Mouse (Mus musculus) heart, adult 11 months (tissue): Measurements from ENCODE around the gene Lrrc58.

Experiments used
- DNase-seq: peaks from one replicate; pipeline ENCODE4 v3.0.0; 2022

Lrrc58 gene

DNA sequence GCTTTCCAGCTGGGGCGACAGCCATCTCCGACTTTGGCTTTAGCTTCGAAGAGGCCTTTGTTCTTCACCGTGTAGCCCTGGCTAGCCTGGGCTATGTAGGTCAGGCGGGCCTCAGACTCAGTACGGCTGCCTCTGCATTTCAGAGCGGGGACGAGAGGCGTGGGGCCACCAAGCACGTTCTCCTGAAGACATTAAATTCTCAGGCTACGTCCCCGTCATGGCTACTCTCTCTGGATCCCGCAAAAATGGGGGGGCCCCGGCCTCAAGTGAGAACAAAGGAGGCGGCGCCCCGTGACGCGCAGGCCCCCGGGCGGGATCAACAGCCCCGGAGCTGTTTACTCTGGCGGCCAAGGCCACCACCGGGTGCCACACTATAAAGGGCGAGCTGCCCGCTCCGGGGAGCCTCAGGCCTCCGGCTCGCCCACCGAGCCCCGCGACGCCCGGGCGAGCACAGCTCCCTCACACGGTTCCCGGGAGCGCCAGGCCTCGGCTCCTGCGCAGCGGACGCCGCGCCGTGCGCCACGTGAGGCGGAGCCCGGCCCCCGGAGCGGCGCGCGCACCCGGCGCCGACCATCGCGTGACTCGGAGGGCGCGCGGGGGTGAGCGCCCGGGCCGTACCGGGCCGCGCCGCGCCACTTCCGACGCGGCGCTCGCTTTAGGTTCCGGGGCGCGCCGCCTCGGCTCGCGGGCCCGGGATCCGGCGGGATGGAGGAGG is at the start of gene Lrrc58:
Lrrc58 (plus strand) TSS at position 599 of the 715 bp plus-strand sequence.
- peak; percentile 99 for DNase-seq

GRCm38 (mm10) chr16:37823949-37824348 is 44.2 kb upstream of the Lrrc58 start:
- peak; percentile 56 for DNase-seq

GRCm38 (mm10) chr16:37824778-37825505 is 43.2 kb upstream of the Lrrc58 start:
- DNase-seq: peak; percentile 71

DNA sequence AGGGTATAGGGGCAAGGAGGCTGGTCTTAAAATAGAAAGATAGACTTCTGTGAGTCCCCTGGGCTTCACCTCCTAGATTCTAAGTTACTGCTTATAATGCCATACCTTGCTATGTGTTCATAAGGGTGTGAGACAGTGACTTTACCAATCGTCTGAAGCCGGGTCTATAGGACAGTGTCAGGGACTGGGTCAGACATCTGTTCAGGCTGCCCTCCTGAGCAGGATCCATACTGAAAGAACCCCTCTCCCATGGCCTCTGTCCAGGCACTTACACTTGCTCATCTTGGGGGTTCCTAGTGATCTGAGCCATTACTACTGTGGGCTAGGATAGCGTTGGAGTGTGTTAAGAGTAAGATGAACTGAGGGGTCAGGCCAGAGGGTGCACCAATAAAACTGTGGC is 41.9 kb upstream of the Lrrc58 start:
- DNase-seq: peak; percentile 76

- peak; percentile 95 for DNase-seq
These were observed 37.1 kb upstream of the Lrrc58 start for GRCm38 (mm10) chr16:37831041-37831440.

GRCm38 (mm10) chr16:37837571-37837970 is 30.6 kb upstream of the Lrrc58 start:
- peak; percentile 74 for DNase-seq

DNA sequence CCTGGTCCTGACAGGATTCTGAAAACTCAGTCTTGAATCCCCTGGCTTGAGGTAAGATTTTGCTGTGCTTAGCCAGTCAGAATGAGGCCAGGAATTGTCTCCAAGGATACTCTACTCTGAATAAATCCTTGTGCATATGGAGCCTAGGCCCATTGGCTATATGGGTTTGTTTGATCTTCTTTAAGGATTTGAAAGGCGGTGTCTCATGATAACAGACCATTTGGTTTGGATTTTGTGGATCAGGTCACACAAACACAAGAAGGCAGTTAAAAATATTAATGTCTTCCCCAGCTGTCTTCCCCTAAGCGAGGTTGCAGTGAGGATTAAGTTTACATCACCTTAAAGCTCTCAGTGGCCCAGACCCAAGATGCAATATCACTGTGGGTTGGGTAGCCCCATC is 25.8 kb upstream of the Lrrc58 start:
- DNase-seq: peak; percentile 72

- no peak for DNase-seq
These were observed 24.4 kb upstream of the Lrrc58 start for GRCm38 (mm10) chr16:37843740-37844139.

GRCm38 (mm10) chr16:37845202-37845925 is 22.8 kb upstream of the Lrrc58 start:
- peak; percentile 91 for DNase-seq

DNA sequence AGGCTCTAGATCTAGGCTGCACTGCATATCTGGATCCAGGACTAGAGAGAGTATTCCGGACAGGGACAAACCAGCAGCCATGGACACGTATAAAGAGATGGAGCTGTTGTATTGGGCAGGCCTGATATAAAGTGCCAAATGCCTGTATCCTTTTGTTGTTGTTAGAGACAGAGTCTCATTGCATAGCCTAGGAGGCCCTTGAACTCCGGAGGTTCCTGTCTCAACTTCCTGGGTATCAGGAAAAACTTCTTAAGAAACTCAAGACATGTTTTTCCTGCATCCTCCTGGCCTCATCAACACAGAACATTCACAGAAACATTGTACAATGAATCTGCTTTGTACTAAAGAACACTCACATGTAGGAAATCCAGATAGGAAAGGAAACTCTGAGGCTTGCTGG is 21.1 kb upstream of the Lrrc58 start:
- peak; percentile 82 for DNase-seq

GRCm38 (mm10) chr16:37851366-37851765 is 16.8 kb upstream of the Lrrc58 start:
- peak; percentile 99 for DNase-seq

- peak; percentile 89 for DNase-seq
These were observed 14.9 kb upstream of the Lrrc58 start for GRCm38 (mm10) chr16:37853279-37853678.

- DNase-seq: peak; percentile 90
These were observed 14.1 kb upstream of the Lrrc58 start for GRCm38 (mm10) chr16:37854054-37854453.

GRCm38 (mm10) chr16:37854593-37854992 is 13.6 kb upstream of the Lrrc58 start:
- DNase-seq: peak; percentile 66

DNA sequence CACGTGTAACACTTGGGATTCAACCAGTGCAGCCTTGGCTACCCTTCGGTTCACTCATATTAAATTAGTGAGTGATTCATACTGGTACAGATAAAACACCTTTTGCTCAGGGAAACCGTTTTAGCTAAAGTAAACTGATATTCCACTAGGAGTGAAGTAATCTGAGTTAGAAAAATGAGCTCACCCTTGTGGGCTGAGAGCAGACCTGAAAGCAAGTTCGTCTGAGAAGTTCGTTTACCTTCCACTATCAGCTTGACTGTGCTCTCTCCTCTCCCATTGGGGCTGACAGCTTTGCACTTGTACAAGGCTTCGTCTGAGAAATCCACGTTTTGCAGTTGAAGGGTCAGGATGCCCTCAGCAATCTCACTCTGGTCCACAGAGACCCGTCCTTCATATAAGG is 12.6 kb upstream of the Lrrc58 start:
- DNase-seq: no peak

GRCm38 (mm10) chr16:37856327-37856726 is 11.9 kb upstream of the Lrrc58 start:
- DNase-seq: peak; percentile 92

- DNase-seq: peak; percentile 59
These were observed 10.7 kb upstream of the Lrrc58 start for GRCm38 (mm10) chr16:37857495-37857894.

GRCm38 (mm10) chr16:37860213-37860612 is 8.0 kb upstream of the Lrrc58 start:
- DNase-seq: peak; percentile 80

DNA sequence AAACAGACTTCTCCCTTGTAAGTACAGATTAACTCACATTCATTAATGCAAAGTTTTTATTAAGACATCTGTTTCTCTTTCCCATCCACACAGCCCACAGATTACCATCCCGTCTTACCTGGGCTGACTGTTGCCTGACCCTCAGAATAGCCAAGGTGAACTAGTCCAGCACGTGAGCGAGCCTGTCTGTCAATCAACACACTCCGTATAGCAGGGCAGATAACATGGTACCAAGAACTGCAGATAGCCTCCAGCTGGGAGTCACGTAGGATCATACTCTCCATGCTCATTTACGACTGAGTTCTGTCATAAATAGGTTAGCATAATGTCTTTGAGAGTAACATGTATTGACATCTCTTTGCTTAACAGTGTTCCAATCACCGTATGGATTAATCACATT is 7.2 kb upstream of the Lrrc58 start, which contains the start of gene Gm36028:
Gm36028 (minus strand) TSS at position 118 of the 400 bp plus-strand sequence.
- peak; percentile 76 for DNase-seq

DNA sequence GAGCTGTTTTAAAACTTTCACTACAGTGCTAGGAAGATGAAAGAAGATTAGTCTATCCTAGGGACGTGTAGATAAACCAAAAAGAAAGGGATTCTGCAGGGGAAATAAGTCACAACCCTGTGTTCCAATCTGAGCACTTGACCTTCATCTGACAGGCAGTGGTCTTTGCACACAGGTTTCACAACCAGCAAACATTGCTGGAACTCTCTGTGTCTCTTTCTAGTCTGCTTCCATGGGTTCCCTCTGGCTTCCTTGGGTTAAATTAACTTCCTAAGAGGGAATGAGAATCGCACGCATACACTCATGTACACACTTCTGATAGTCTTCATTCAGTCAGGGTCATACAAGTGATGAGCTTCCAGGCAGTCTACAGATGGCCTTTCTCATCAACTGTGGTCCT is 4.3 kb upstream of the Lrrc58 start:
- peak; percentile 58 for DNase-seq

GRCm38 (mm10) chr16:37865841-37866240 is 2.3 kb upstream of the Lrrc58 start:
- DNase-seq: peak; percentile 83

- DNase-seq: no peak
These were observed 599 bp downstream of the Lrrc58 start for GRCm38 (mm10) chr16:37868506-37869469.
